Mouse (Mus musculus) gastrocnemius, adult 2 months (tissue): ENCODE measurements at regions not wholly inside any gene's neighbourhood (a gene's known extent, or its start where the extent isn't known, plus 50 kb on each side); places are given as distances from the start of the nearest gene placed in this dataset.

Source experiments
- DNase-seq: peaks from one replicate; pipeline ENCODE4 v3.0.0; 2022
- H3K27ac ChIP-seq: fragments of 200-600 bp; 2 replicates; pipeline ENCODE4 v1.8.1; 2022; ENCODE audit warnings: mild to moderate bottlenecking
- H3K4me3 ChIP-seq: fragments of 200-600 bp; 2 replicates; pipeline ENCODE4 v1.8.1; 2022; ENCODE audit warnings: mild to moderate bottlenecking, moderate library complexity
- CTCF ChIP-seq: fragments of 200-600 bp; IDR thresholded peaks from 2 replicates; pipeline ENCODE4 v1.8.1; 2022; ENCODE audit warnings: antibody characterized with exemption, mild to moderate bottlenecking, moderate library complexity
- intact Hi-C: fragments of 180-260 bp; cut with DNase I; formaldehyde crosslinking; loops from one replicate; pipeline ENCODE4 v1.15.1; 2025

GRCm38 (mm10) chr7:135767493-135767892, 51.3 kb upstream of the Mki67 start:
- no peak overlapping the region for H3K4me3 ChIP-seq
- no peak for DNase-seq
- intact Hi-C loops = no loop called here
- H3K27ac ChIP-seq = no peak overlapping the region
- TF ChIP-seq CTCF = no peak

GRCm38 (mm10) chr7:135768064-135768463, 51.9 kb upstream of the Mki67 start:
- Histone ChIP-seq H3K4me3 (no peak overlapping the region), H3K27ac (no peak overlapping the region)
- DNase-seq = no peak
- intact Hi-C loops = no loop called here
- TF ChIP-seq CTCF = no peak

GRCm38 (mm10) chr7:135768592-135768991, 52.4 kb upstream of the Mki67 start:
- Histone ChIP-seq H3K27ac (no peak overlapping the region), H3K4me3 (no peak overlapping the region)
- peak; percentile 91 for DNase-seq
- intact Hi-C loops = no loop called here
- peak; percentile 98; the same call in 1 of the 2 replicates for TF ChIP-seq CTCF

- intact Hi-C loops = no loop called here
- Histone ChIP-seq H3K27ac (no peak overlapping the region), H3K4me3 (no peak overlapping the region)
- DNase-seq = no peak
- no peak for TF ChIP-seq CTCF
Observed at GRCm38 (mm10) chr7:135769082-135769673, 53.0 kb upstream of the Mki67 start.

GRCm38 (mm10) chr7:135770051-135770450, 53.9 kb upstream of the Mki67 start:
- no peak for DNase-seq
- intact Hi-C loops = no loop called here
- no peak for TF ChIP-seq CTCF
- H3K4me3 ChIP-seq = no peak overlapping the region
- no peak overlapping the region for H3K27ac ChIP-seq

GRCm38 (mm10) chr7:135775832-135776433, 59.8 kb upstream of the Mki67 start:
- H3K27ac ChIP-seq = no peak overlapping the region
- intact Hi-C loops = no loop called here
- H3K4me3 ChIP-seq = no peak overlapping the region
- no peak for TF ChIP-seq CTCF
- no peak for DNase-seq

- intact Hi-C loops = no loop called here
- Histone ChIP-seq H3K4me3 (no peak overlapping the region), H3K27ac (no peak overlapping the region)
- DNase-seq = no peak
- TF ChIP-seq CTCF = no peak
Observed at GRCm38 (mm10) chr7:135790167-135790566, 74.0 kb upstream of the Mki67 start.

- Histone ChIP-seq H3K27ac (no peak overlapping the region), H3K4me3 (no peak overlapping the region)
- TF ChIP-seq CTCF = peak; percentile 91
- intact Hi-C loops = no loop called here
- DNase-seq = peak; percentile 66
Observed at GRCm38 (mm10) chr7:135790978-135791377, 74.8 kb upstream of the Mki67 start.

GRCm38 (mm10) chr7:135791953-135792690, 76.0 kb upstream of the Mki67 start:
- intact Hi-C loops = no loop called here
- DNase-seq = no peak
- TF ChIP-seq CTCF = no peak
- no peak overlapping the region for H3K27ac ChIP-seq
- no peak overlapping the region for H3K4me3 ChIP-seq

GRCm38 (mm10) chr7:135792918-135793317, 76.8 kb upstream of the Mki67 start:
- peak; percentile 72 for TF ChIP-seq CTCF
- intact Hi-C loops = no loop called here
- no peak overlapping the region for H3K4me3 ChIP-seq
- DNase-seq = no peak
- no peak overlapping the region for H3K27ac ChIP-seq

- Histone ChIP-seq H3K4me3 (no peak overlapping the region), H3K27ac (no peak overlapping the region)
- no peak for DNase-seq
- intact Hi-C loops = no loop called here
- TF ChIP-seq CTCF = no peak
Observed at GRCm38 (mm10) chr7:135794238-135794637, 78.1 kb upstream of the Mki67 start.

GRCm38 (mm10) chr7:135794679-135795078, 78.5 kb upstream of the Mki67 start:
- no peak for DNase-seq
- intact Hi-C loops = no loop called here

GRCm38 (mm10) chr7:135798441-135798840, 82.3 kb upstream of the Mki67 start:
- Histone ChIP-seq H3K4me3 (no peak overlapping the region), H3K27ac (no peak overlapping the region)
- DNase-seq = no peak
- no peak for TF ChIP-seq CTCF
- intact Hi-C loops = no loop called here

More at GRCm38 (mm10) chr7:135794679-135795078, 78.5 kb upstream of the Mki67 start:
- no peak overlapping the region for H3K4me3 ChIP-seq
- no peak for TF ChIP-seq CTCF
- no peak overlapping the region for H3K27ac ChIP-seq
